Mouse (Mus musculus): Measurements from ENCODE around the gene Dgkz. TPM values are rescaled to one million over a fixed set of nuclear protein-coding genes. Genes with fewer than 3 reads are reported as not detected.

The Dgkz gene
- polyA plus RNA-seq, 1 experiment from 2014 or later = 53.2 TPM

- Histone ChIP-seq H3K27me3 (replicated peaks; ENCODE audit: control insufficient read depth, insufficient read depth, low read length) (no peaks in the 10 kb centered on the region), H3K36me3 (ENCODE audit: control insufficient read depth, insufficient read depth) (no peaks in the 10 kb centered on the region; the same call in 1 of the 2 replicates), H3K9ac (ENCODE audit: low read depth, low read length) (no peak overlapping the region), H3K9me3 (ENCODE audit: control insufficient read depth) (no peaks in the 10 kb centered on the region), H3K4me3 (ENCODE audit: low read depth, low read length) (0 out of 2 replicates have a peak overlapping the region, but pooled peaks have one; percentile 14), H3K4me2 (replicated peaks; ENCODE audit: low read depth) (peak overlapping the region; percentile 57), H3K4me1 (replicated peaks; ENCODE audit: control insufficient read depth, insufficient read depth, low read length) (0 out of 2 replicates have a peak, but pooled peaks cover 8% of the 10 kb centered on the region), H3K27ac (ENCODE audit: low read depth, low read length) (peak overlapping the region; percentile 82)
- no peak for TF ChIP-seq CTCF (IDR thresholded peaks at IDR 0.05; ENCODE audit: low read depth)
- 41% methylated on average over 9 of the region's 9 CpGs for WGBS
- no peak; the same call in 1 of the 2 replicates for ATAC-seq
Measured at GRCm38 (mm10) chr2:91984906-91985525, 9.4 kb upstream of the Dgkz start.

DNA sequence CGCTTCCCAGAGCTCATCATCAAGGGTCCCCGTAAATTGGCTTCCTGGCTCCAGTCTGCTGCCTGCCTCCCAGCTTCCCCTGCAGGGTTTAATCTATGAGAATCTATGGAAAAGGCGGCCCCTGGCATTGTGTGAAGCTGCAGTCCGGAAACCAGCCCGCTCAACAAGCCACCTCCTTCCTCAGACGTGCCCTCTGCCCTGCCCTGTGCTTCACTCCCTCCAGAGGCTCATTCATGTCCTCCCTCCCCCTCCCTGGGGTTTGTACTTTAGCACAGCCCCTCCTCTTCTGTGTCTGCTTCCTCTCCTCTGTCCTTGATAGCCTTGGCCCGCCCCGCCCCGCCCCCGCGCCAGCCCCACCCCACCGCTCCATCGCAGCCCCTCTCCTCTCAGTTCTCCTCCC lies 8.8 kb upstream of the Dgkz start:
- TF ChIP-seq CTCF (IDR thresholded peaks at IDR 0.05; ENCODE audit: low read depth) = peak; percentile 36; the same call in 1 of the 2 replicates
- Histone ChIP-seq H3K27ac (ENCODE audit: low read depth, low read length) (peak overlapping the region; percentile 82), H3K4me3 (ENCODE audit: low read depth, low read length) (0 out of 2 replicates have a peak overlapping the region, but pooled peaks have one; percentile 14), H3K4me1 (replicated peaks; ENCODE audit: control insufficient read depth, insufficient read depth, low read length) (0 out of 2 replicates have a peak, but pooled peaks cover 8% of the 10 kb centered on the region), H3K9me3 (ENCODE audit: control insufficient read depth) (no peaks in the 10 kb centered on the region), H3K4me2 (replicated peaks; ENCODE audit: low read depth) (peak overlapping the region; percentile 57), H3K9ac (ENCODE audit: low read depth, low read length) (peak overlapping the region; percentile 37; the same call in 1 of the 2 replicates), H3K27me3 (replicated peaks; ENCODE audit: control insufficient read depth, insufficient read depth, low read length) (no peaks in the 10 kb centered on the region), H3K36me3 (ENCODE audit: control insufficient read depth, insufficient read depth) (no peaks in the 10 kb centered on the region; the same call in 1 of the 2 replicates)
- peak; percentile 97 for ATAC-seq
- WGBS = 2% methylated on average over 11 of the region's 13 CpGs

DNA sequence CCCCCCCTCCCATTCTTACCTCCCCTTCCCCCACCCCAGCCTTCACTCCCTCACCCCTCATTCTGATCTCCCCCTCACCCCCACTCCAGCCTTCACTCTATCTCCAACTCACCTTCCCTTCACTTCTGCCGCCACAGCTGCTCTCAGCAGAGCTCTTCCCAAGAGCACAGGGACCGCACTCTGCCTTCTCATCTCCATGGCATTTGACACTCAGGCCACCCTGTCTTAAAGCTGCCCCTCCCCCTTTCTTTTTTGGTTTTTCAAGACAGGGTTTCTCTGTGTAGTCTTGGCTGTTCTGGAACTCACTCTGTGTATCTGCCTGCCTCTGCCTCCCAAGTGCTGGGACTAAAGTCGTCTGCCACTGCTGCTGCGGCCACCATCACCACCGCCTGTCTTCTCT lies 5.2 kb upstream of the Dgkz start:
- H3K27ac ChIP-seq (ENCODE audit: low read depth, low read length) = no peak overlapping the region
- no peaks in the 10 kb centered on the region for H3K9me3 ChIP-seq (ENCODE audit: control insufficient read depth)
- 0 out of 2 replicates have a peak, but pooled peaks cover 8% of the 10 kb centered on the region for H3K4me1 ChIP-seq (replicated peaks; ENCODE audit: control insufficient read depth, insufficient read depth, low read length)
- peaks cover 12% of the 10 kb centered on the region for H3K27me3 ChIP-seq (replicated peaks; ENCODE audit: control insufficient read depth, insufficient read depth, low read length)
- H3K36me3 ChIP-seq (ENCODE audit: control insufficient read depth, insufficient read depth) = no peaks in the 10 kb centered on the region; the same call in 1 of the 2 replicates
- 74% methylated on average over 5 of the region's 5 CpGs for WGBS
- ATAC-seq = no peak
- H3K4me2 ChIP-seq (replicated peaks; ENCODE audit: low read depth) = no peak overlapping the region
- TF ChIP-seq CTCF (IDR thresholded peaks at IDR 0.05; ENCODE audit: low read depth) = no peak
- no peak overlapping the region for H3K9ac ChIP-seq (ENCODE audit: low read depth, low read length)
- H3K4me3 ChIP-seq (ENCODE audit: low read depth, low read length) = no peak overlapping the region

DNA sequence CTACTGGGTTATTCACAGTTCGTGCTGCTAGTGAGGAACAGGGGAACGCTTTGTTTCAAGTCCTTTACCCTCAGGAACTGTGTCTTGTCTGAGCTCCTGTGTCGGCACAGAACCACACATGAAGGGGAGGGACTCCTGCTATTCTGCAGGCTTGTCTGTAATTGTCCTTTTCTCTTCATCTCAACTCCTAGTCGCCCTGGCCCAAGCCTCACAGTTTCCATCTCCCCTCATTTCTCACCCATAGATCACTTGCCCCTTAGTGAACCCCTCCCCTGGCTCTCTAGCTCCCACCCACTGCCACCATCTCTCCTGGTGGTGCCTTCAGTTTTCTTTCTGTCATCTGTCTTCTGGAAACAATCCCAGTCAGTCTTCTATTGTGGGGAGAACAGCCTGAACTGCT lies 4.6 kb upstream of the Dgkz start:
- no peaks in the 10 kb centered on the region; the same call in 1 of the 2 replicates for H3K36me3 ChIP-seq (ENCODE audit: control insufficient read depth, insufficient read depth)
- H3K9me3 ChIP-seq (ENCODE audit: control insufficient read depth) = no peaks in the 10 kb centered on the region
- H3K4me3 ChIP-seq (ENCODE audit: low read depth, low read length) = no peak overlapping the region
- H3K9ac ChIP-seq (ENCODE audit: low read depth, low read length) = no peak overlapping the region
- 51% methylated on average over 4 of the region's 4 CpGs for WGBS
- no peak for ATAC-seq
- TF ChIP-seq CTCF (IDR thresholded peaks at IDR 0.05; ENCODE audit: low read depth) = no peak
- no peak overlapping the region for H3K4me2 ChIP-seq (replicated peaks; ENCODE audit: low read depth)
- H3K27me3 ChIP-seq (replicated peaks; ENCODE audit: control insufficient read depth, insufficient read depth, low read length) = peaks cover 18% of the 10 kb centered on the region
- H3K27ac ChIP-seq (ENCODE audit: low read depth, low read length) = no peak overlapping the region
- 0 out of 2 replicates have a peak, but pooled peaks cover 5% of the 10 kb centered on the region for H3K4me1 ChIP-seq (replicated peaks; ENCODE audit: control insufficient read depth, insufficient read depth, low read length)

DNA sequence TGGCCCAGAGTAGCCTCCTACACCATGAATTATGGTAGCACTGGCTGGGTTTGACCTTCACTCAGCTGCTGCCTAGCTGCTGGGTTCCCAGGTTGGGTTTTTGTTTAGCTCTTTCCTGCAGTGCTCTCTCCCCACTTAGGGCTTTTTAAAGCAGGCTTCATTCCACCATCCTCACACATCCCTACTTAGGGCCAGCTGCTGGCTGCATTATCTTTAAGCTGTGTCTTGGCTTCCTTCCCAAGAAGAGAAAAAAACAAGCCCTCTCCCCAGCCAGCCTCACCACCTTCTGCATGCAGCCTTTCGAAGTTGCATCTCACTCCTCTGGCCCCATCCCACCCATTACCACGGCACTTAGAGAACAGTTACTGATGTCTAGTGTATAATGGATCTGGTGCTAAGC lies 2.9 kb upstream of the Dgkz start:
- no peaks in the 10 kb centered on the region for H3K4me1 ChIP-seq (replicated peaks; ENCODE audit: control insufficient read depth, insufficient read depth, low read length)
- no peak overlapping the region for H3K27ac ChIP-seq (ENCODE audit: low read depth, low read length)
- 40% methylated on average over 2 of the region's 2 CpGs for WGBS
- no peak overlapping the region for H3K4me3 ChIP-seq (ENCODE audit: low read depth, low read length)
- no peaks in the 10 kb centered on the region; the same call in 1 of the 2 replicates for H3K36me3 ChIP-seq (ENCODE audit: control insufficient read depth, insufficient read depth)
- H3K27me3 ChIP-seq (replicated peaks; ENCODE audit: control insufficient read depth, insufficient read depth, low read length) = peaks cover 28% of the 10 kb centered on the region
- no peak for TF ChIP-seq CTCF (IDR thresholded peaks at IDR 0.05; ENCODE audit: low read depth)
- H3K4me2 ChIP-seq (replicated peaks; ENCODE audit: low read depth) = no peak overlapping the region
- H3K9me3 ChIP-seq (ENCODE audit: control insufficient read depth) = no peaks in the 10 kb centered on the region
- no peak for ATAC-seq
- no peak overlapping the region for H3K9ac ChIP-seq (ENCODE audit: low read depth, low read length)

GRCm38 (mm10) chr2:91977960-91978359 lies 2.3 kb upstream of the Dgkz start:
- no peak overlapping the region for H3K9ac ChIP-seq (ENCODE audit: low read depth, low read length)
- no peaks in the 10 kb centered on the region for H3K4me1 ChIP-seq (replicated peaks; ENCODE audit: control insufficient read depth, insufficient read depth, low read length)
- H3K4me2 ChIP-seq (replicated peaks; ENCODE audit: low read depth) = no peak overlapping the region
- H3K27me3 ChIP-seq (replicated peaks; ENCODE audit: control insufficient read depth, insufficient read depth, low read length) = peaks cover 28% of the 10 kb centered on the region
- no peak for TF ChIP-seq CTCF (IDR thresholded peaks at IDR 0.05; ENCODE audit: low read depth)
- WGBS = 73% methylated on average over 4 of the region's 4 CpGs
- no peaks in the 10 kb centered on the region for H3K9me3 ChIP-seq (ENCODE audit: control insufficient read depth)
- no peak for ATAC-seq
- no peak overlapping the region for H3K27ac ChIP-seq (ENCODE audit: low read depth, low read length)
- H3K36me3 ChIP-seq (ENCODE audit: control insufficient read depth, insufficient read depth) = no peaks in the 10 kb centered on the region; the same call in 1 of the 2 replicates
- H3K4me3 ChIP-seq (ENCODE audit: low read depth, low read length) = no peak overlapping the region
